Mouse (Mus musculus) neural tube, embryonic 14.5 days (tissue): ENCODE data around the gene Ppfia4. TPM values are rescaled to one million over a fixed set of nuclear protein-coding genes. Genes with fewer than 3 reads are reported as not detected.

Source experiments
- ATAC-seq: fragments of 200-750 bp; cut with Nextera tagmentation; 2 replicates; pipeline ENCODE4 v1.8.0; 2017; ENCODE audit warnings: low read depth, mild to moderate bottlenecking, moderate TSS enrichment, moderate library complexity
- H3K27ac ChIP-seq: fragments of 300-500 bp; sonication (generic); 2 replicates; pipeline ENCODE4 v1.5.1; 2014; ENCODE audit warnings: low read depth, mild to moderate bottlenecking, control low read depth, low read length, moderate library complexity, mixed read lengths
- H3K27me3 ChIP-seq: fragments of 300-500 bp; sonication (generic); 2 replicates; pipeline ENCODE4 v1.6.1; 2014; ENCODE audit warnings: low read length; ENCODE audit not compliant: control insufficient read depth, insufficient read depth
- H3K36me3 ChIP-seq: fragments of 300-500 bp; sonication (generic); 2 replicates; pipeline ENCODE4 v1.6.1; 2014; ENCODE audit warnings: low read length, mixed read lengths; ENCODE audit not compliant: control insufficient read depth, insufficient read depth
- H3K4me1 ChIP-seq: fragments of 300-500 bp; sonication (generic); 2 replicates; pipeline ENCODE4 v1.6.1; 2014; ENCODE audit warnings: low read length; ENCODE audit not compliant: control insufficient read depth, insufficient read depth
- H3K4me2 ChIP-seq: fragments of 300-500 bp; sonication (generic); 2 replicates; pipeline ENCODE4 v1.6.1; 2014; ENCODE audit warnings: mild to moderate bottlenecking, low read depth, low read length, control low read depth
- H3K4me3 ChIP-seq: fragments of 300-500 bp; sonication (generic); 2 replicates; pipeline ENCODE4 v1.5.1; 2014; ENCODE audit warnings: low read depth, low read length, control low read depth, mixed read lengths
- H3K9ac ChIP-seq: fragments of 300-500 bp; sonication (generic); replicated peaks from 2 replicates; pipeline ENCODE4 v1.6.1; 2014; ENCODE audit warnings: low read depth, mild to moderate bottlenecking, control low read depth, low read length, mixed read lengths
- H3K9me3 ChIP-seq: fragments of 300-500 bp; sonication (generic); 2 replicates; pipeline ENCODE4 v1.6.1; 2016; ENCODE audit warnings: low read length; ENCODE audit not compliant: control insufficient read depth
- WGBS: fragments of 180-500 bp; shearing (Covaris S2); extraction: QIAGEN DNeasy Blood & Tissue Kit; methylation state at CpG from one replicate; pipeline ENCODE4 v1.1.7; 2014; 5-methylcytosine and 5-hydroxymethylcytosine counted together
- polyA plus RNA-seq: library from polyadenylated mRNA; unstranded; fragments of >200 nt; fragmentation: Nextera tagmentation; extraction: Ambion mirVana; gene quantifications from 2 replicates; pipeline ENCODE4 v1.2.1, GENCODE M21; 2014

Gene Ppfia4
- polyA plus RNA-seq: 22.4 and 24.2 TPM in 2 replicates

GRCm38 (mm10) chr1:134332770-134333271 is at the start of gene Ppfia4:
Gene Ppfia4 (minus strand): TSS chr1:134332928.
- no peaks in the 10 kb centered on the region for H3K27me3 ChIP-seq
- H3K9me3 ChIP-seq: no peaks in the 10 kb centered on the region
- H3K9ac ChIP-seq: no peak within 1 kb of the TSS
- WGBS: 62% methylated on average over 12 of the region's 13 CpGs
- no peak within 1 kb of the TSS for H3K4me3 ChIP-seq
- H3K27ac ChIP-seq: no peak within 1 kb of the TSS
- ATAC-seq: peak; percentile 57; the same call in 1 of the 2 replicates
- no peaks in the 10 kb centered on the region for H3K4me1 ChIP-seq
- no peaks in the 10 kb centered on the region for H3K36me3 ChIP-seq
- H3K4me2 ChIP-seq: 0 out of 2 replicates have a peak within 1 kb of the TSS, but pooled peaks have one; percentile 4

- H3K9me3 ChIP-seq: no peaks in the 10 kb centered on the region
- no peak overlapping the region for H3K9ac ChIP-seq
- ATAC-seq: no peak
- WGBS: 13% methylated on average over 19 of the region's 19 CpGs
- no peaks in the 10 kb centered on the region for H3K27me3 ChIP-seq
- H3K36me3 ChIP-seq: no peaks in the 10 kb centered on the region
- H3K27ac ChIP-seq: no peak overlapping the region
- H3K4me3 ChIP-seq: peak overlapping the region; percentile 16; the same call in 1 of the 2 replicates
- no peaks in the 10 kb centered on the region for H3K4me1 ChIP-seq
- H3K4me2 ChIP-seq: peak overlapping the region; percentile 45
Observed at GRCm38 (mm10) chr1:134381795-134382625, 49.3 kb upstream of the Ppfia4 start.

- Histone ChIP-seq H3K36me3 (no peaks in the 10 kb centered on the region), H3K27me3 (no peaks in the 10 kb centered on the region), H3K4me3 (no peak overlapping the region), H3K4me2 (no peak overlapping the region), H3K27ac (no peak overlapping the region), H3K9ac (no peak overlapping the region), H3K4me1 (no peaks in the 10 kb centered on the region), H3K9me3 (no peaks in the 10 kb centered on the region)
- 74% methylated on average over 2 of the region's 2 CpGs for WGBS
- ATAC-seq: no peak
Observed at GRCm38 (mm10) chr1:134381051-134381450, 48.3 kb upstream of the Ppfia4 start.

GRCm38 (mm10) chr1:134374124-134374523 is 41.4 kb upstream of the Ppfia4 start:
- H3K36me3 ChIP-seq: no peaks in the 10 kb centered on the region
- no peaks in the 10 kb centered on the region for H3K9me3 ChIP-seq
- WGBS: 81% methylated on average over 2 of the region's 2 CpGs
- H3K27ac ChIP-seq: no peak overlapping the region
- no peak overlapping the region for H3K9ac ChIP-seq
- no peak overlapping the region for H3K4me2 ChIP-seq
- H3K4me3 ChIP-seq: no peak overlapping the region
- ATAC-seq: no peak
- no peaks in the 10 kb centered on the region for H3K4me1 ChIP-seq
- H3K27me3 ChIP-seq: no peaks in the 10 kb centered on the region

- Histone ChIP-seq H3K9ac (no peak overlapping the region), H3K4me2 (no peak overlapping the region), H3K4me1 (no peaks in the 10 kb centered on the region), H3K27ac (no peak overlapping the region), H3K9me3 (no peaks in the 10 kb centered on the region), H3K36me3 (no peaks in the 10 kb centered on the region), H3K27me3 (no peaks in the 10 kb centered on the region), H3K4me3 (no peak overlapping the region)
- 57% methylated on average over 9 of the region's 9 CpGs for WGBS
- no peak for ATAC-seq
Observed at GRCm38 (mm10) chr1:134368777-134369337, 36.1 kb upstream of the Ppfia4 start.

- H3K4me3 ChIP-seq: no peak overlapping the region
- WGBS: 65% methylated on average over 5 of the region's 5 CpGs
- H3K4me2 ChIP-seq: no peak overlapping the region
- H3K27ac ChIP-seq: no peak overlapping the region
- no peak for ATAC-seq
- H3K9me3 ChIP-seq: no peaks in the 10 kb centered on the region
- peaks cover 7% of the 10 kb centered on the region; the same call in 1 of the 2 replicates for H3K4me1 ChIP-seq
- no peaks in the 10 kb centered on the region for H3K27me3 ChIP-seq
- H3K9ac ChIP-seq: no peak overlapping the region
- no peaks in the 10 kb centered on the region for H3K36me3 ChIP-seq
Observed at GRCm38 (mm10) chr1:134365491-134365890, 32.8 kb upstream of the Ppfia4 start.

GRCm38 (mm10) chr1:134363194-134363593 is 30.5 kb upstream of the Ppfia4 start:
- Histone ChIP-seq H3K4me2 (no peak overlapping the region), H3K36me3 (0 out of 2 replicates have a peak, but pooled peaks cover 5% of the 10 kb centered on the region), H3K9ac (no peak overlapping the region), H3K9me3 (no peaks in the 10 kb centered on the region), H3K27ac (no peak overlapping the region), H3K27me3 (no peaks in the 10 kb centered on the region), H3K4me3 (no peak overlapping the region), H3K4me1 (peaks cover 7% of the 10 kb centered on the region; the same call in 1 of the 2 replicates)
- no peak for ATAC-seq
- WGBS: 78% methylated on average over 4 of the region's 4 CpGs

GRCm38 (mm10) chr1:134361857-134362212 is 29.1 kb upstream of the Ppfia4 start, which contains the start of gene Tmem183a:
Gene Tmem183a (minus strand): TSS chr1:134361979.
- ATAC-seq: peak; percentile 99
- H3K36me3 ChIP-seq: 0 out of 2 replicates have a peak, but pooled peaks cover 8% of the 10 kb centered on the region
- H3K9ac ChIP-seq: peak within 1 kb of the TSS; percentile 91
- peak within 1 kb of the TSS; percentile 90 for H3K4me3 ChIP-seq
- H3K27ac ChIP-seq: peak within 1 kb of the TSS; percentile 65
- H3K27me3 ChIP-seq: no peaks in the 10 kb centered on the region
- H3K9me3 ChIP-seq: no peaks in the 10 kb centered on the region
- under 1% methylated on average over 33 of the region's 38 CpGs for WGBS
- peaks cover 7% of the 10 kb centered on the region; the same call in 1 of the 2 replicates for H3K4me1 ChIP-seq
- H3K4me2 ChIP-seq: peak within 1 kb of the TSS; percentile 80
